Mouse (Mus musculus): ENCODE measurements around the gene Nlrp2. TPM values are rescaled to one million over a fixed set of nuclear protein-coding genes. Genes with fewer than 3 reads are reported as not detected.

The Nlrp2 gene
- total RNA-seq (2021), result not detected
- long read RNA-seq, result 0 reads

GRCm38 (mm10) chr7:5350935-5351334 is at the start of gene Nlrp2:
Gene Nlrp2, minus strand, starts transcription at chr7:5351035.
- DNase-seq (ENCODE audit: low spot score in 2 of 2), result no peak

- no peak for DNase-seq (ENCODE audit: low spot score in 2 of 2)
Measured at GRCm38 (mm10) chr7:5366724-5367123, 15.9 kb upstream of the Nlrp2 start.

- DNase-seq (ENCODE audit: low spot score in 2 of 2), result no peak
Measured at GRCm38 (mm10) chr7:5363599-5363998, 12.8 kb upstream of the Nlrp2 start.

- DNase-seq (ENCODE audit: low spot score in 2 of 2), result no peak
Measured at GRCm38 (mm10) chr7:5350237-5350636, 598 bp downstream of the Nlrp2 start, which contains the start of gene Gm5065. Gene Gm5065, plus strand, starts transcription at chr7:5350537.

- no peak for DNase-seq (ENCODE audit: low spot score in 2 of 2)
Measured at GRCm38 (mm10) chr7:5327511-5327910, 23.3 kb downstream of the Nlrp2 start.

- DNase-seq (ENCODE audit: low spot score in 2 of 2), result no peak
Measured at GRCm38 (mm10) chr7:5288281-5288680, 62.6 kb downstream of the Nlrp2 start.

- no peak for DNase-seq (ENCODE audit: low spot score in 2 of 2)
Measured at GRCm38 (mm10) chr7:5263051-5263450, 87.8 kb downstream of the Nlrp2 start.

Other genes with a start within 250 kb of the Nlrp2 start
- gene Rfpl4, start 234.1 kb downstream of the Nlrp2 start, total RNA-seq (2021), result not detected
- not detected for gene Rasl2-9, start 225.1 kb downstream of the Nlrp2 start, total RNA-seq (2021)
- not detected for gene Vmn1r55, start 201.4 kb downstream of the Nlrp2 start, total RNA-seq (2021)
- not detected for gene Vmn1r56, start 154.3 kb downstream of the Nlrp2 start, total RNA-seq (2021)
- not detected for gene Vmn1r57, start 132.5 kb downstream of the Nlrp2 start, total RNA-seq (2021)
- gene Gm5065, start 498 bp downstream of the Nlrp2 start, total RNA-seq (2021), result not detected
- not detected for gene Vmn1r58, start 62.4 kb upstream of the Nlrp2 start, total RNA-seq (2021)
- gene Vmn1r59, start 105.7 kb upstream of the Nlrp2 start, total RNA-seq (2021), result not detected
- not detected for gene Vmn2r28, start 142.9 kb upstream of the Nlrp2 start, total RNA-seq (2021)
- gene Vmn1r60, start 196.3 kb upstream of the Nlrp2 start, total RNA-seq (2021), result not detected